Mouse (Mus musculus) lung, embryonic 16.5 days (tissue): ENCODE data around the gene Gm43191. TPM values are rescaled to one million over a fixed set of nuclear protein-coding genes. Genes with fewer than 3 reads are reported as not detected.

Experiments
- ATAC-seq: fragments of 200-750 bp; cut with Nextera tagmentation; 2 replicates; pipeline ENCODE4 v1.8.0; 2017; ENCODE audit warnings: low read depth, mild to moderate bottlenecking, moderate library complexity
- H3K27ac ChIP-seq: fragments of 300-500 bp; sonication (generic); 2 replicates; pipeline ENCODE4 v1.5.1; 2014; ENCODE audit warnings: mild to moderate bottlenecking, control low read depth, low read length
- H3K27me3 ChIP-seq: fragments of 300-500 bp; sonication (generic); 2 replicates; pipeline ENCODE4 v1.6.1; 2014; ENCODE audit warnings: low read depth, low read length, mixed read lengths; ENCODE audit not compliant: control insufficient read depth, insufficient read depth
- H3K36me3 ChIP-seq: fragments of 300-500 bp; sonication (generic); 2 replicates; pipeline ENCODE4 v1.6.1; 2014; ENCODE audit warnings: low read length; ENCODE audit not compliant: control insufficient read depth, insufficient read depth
- H3K4me1 ChIP-seq: fragments of 300-500 bp; sonication (generic); replicated peaks from 2 replicates; pipeline ENCODE4 v1.6.1; 2014; ENCODE audit warnings: low read length, mixed read lengths; ENCODE audit not compliant: control insufficient read depth, insufficient read depth
- H3K4me2 ChIP-seq: fragments of 300-500 bp; sonication (generic); 2 replicates; pipeline ENCODE4 v1.6.1; 2014; ENCODE audit warnings: low read depth, low read length, control low read depth
- H3K4me3 ChIP-seq: fragments of 300-500 bp; sonication (generic); 2 replicates; pipeline ENCODE4 v1.5.1; 2014; ENCODE audit warnings: mild to moderate bottlenecking, low read length, control low read depth
- H3K9ac ChIP-seq: fragments of 300-500 bp; sonication (generic); 2 replicates; pipeline ENCODE4 v1.6.1; 2014; ENCODE audit warnings: low read length, control low read depth
- H3K9me3 ChIP-seq: fragments of 300-500 bp; sonication (generic); 2 replicates; pipeline ENCODE4 v1.6.1; 2016; ENCODE audit warnings: low read length; ENCODE audit not compliant: control insufficient read depth
- WGBS: fragments of 180-500 bp; shearing (Covaris S2); extraction: QIAGEN DNeasy Blood & Tissue Kit; methylation state at CpG from one replicate; pipeline ENCODE4 v1.1.7; 2014; 5-methylcytosine and 5-hydroxymethylcytosine counted together
- polyA plus RNA-seq: library from polyadenylated mRNA; unstranded; fragments of >200 nt; fragmentation: Nextera tagmentation; extraction: Ambion mirVana; gene quantifications from 2 replicates; pipeline ENCODE4 v1.2.1, GENCODE M21; 2015

Gene Gm43191
- polyA plus RNA-seq, 1 experiment from 2014 or later: not detected

DNA sequence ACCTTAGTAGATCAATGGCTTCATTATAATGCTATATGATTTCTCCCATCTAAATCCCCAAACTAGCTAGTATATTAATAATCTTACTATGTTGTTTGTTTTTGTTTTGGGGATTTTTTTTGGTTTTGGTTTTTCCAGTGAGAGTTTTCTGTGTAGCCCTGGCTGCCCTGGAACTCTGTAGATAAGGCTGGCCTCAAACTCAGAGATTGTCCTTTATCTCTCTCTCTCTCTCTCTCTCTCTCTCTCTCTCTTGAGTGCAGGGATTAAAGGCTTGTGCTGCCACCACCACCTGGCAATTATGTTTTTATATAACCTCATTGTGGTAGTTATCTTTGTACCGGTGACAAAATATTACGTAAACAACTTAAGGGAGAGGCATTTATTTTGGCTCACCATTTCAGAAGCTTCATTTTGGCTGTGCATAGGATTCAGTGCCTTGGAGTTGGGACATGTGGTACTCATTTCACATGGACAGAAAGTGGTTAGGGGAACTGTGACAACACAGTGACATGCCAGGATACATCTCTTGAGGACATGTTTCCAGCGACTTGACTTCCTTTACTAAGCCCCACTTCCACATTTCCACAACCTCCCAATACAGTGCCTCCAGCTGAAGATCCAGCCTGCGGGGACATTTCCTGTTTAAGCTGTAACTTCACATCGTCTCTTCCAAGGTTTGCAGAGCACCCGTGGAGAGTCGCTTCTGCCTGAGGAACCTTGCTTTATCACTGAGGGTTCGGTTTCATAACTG lies 65.6 kb downstream of the Gm43191 start:
- Histone ChIP-seq H3K4me3 (no peak overlapping the region), H3K4me1 (no peaks in the 10 kb centered on the region; the same call in 1 of the 2 replicates), H3K9me3 (no peaks in the 10 kb centered on the region), H3K27ac (no peak overlapping the region), H3K4me2 (no peak overlapping the region), H3K36me3 (peaks cover 14% of the 10 kb centered on the region), H3K9ac (no peak overlapping the region), H3K27me3 (no peaks in the 10 kb centered on the region)
- ATAC-seq: no peak
- WGBS: 78% methylated on average over 8 of the region's 8 CpGs

DNA sequence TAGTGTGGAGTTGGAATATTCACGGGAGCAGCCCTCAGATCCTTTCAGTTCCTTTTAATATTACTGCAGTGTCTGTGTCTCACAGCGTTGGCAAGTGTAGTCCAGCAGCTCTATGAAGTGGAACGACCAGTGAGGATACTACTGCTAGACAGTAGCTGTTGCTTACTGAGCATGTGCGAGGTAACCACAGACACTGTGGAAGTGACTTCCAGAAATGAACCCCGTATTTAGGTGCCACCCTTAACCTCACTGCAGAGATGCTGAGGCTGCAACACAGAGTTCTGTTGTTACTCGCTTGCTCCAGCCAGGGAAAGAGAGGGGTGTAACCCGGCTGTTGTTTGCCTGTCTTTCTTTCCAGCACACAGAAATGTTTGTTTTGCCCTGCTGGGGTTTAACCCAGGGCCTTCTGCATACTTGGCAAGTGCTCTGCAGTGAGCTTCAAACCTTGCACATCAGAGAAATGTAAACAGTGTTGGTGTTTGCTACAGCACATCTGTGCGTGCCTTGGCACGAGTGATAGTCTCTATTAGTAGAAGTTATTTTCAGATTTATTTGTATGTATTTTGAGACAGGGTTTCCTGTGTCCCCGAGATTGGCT lies 66.7 kb downstream of the Gm43191 start, which contains the start of gene Trmt13:
Trmt13 (minus strand) TSS at position 293 of the 598 bp plus-strand sequence.
- no peaks in the 10 kb centered on the region; the same call in 1 of the 2 replicates for H3K4me1 ChIP-seq
- H3K27ac ChIP-seq: 0 out of 2 replicates have a peak within 1 kb of the TSS, but pooled peaks have one; percentile 44
- WGBS: 48% methylated on average over 10 of the region's 10 CpGs
- H3K36me3 ChIP-seq: peaks cover 17% of the 10 kb centered on the region
- peak; percentile 52 for ATAC-seq
- no peaks in the 10 kb centered on the region for H3K9me3 ChIP-seq
- no peak within 1 kb of the TSS for H3K9ac ChIP-seq
- no peak within 1 kb of the TSS for H3K4me3 ChIP-seq
- H3K4me2 ChIP-seq: no peak within 1 kb of the TSS
- no peaks in the 10 kb centered on the region for H3K27me3 ChIP-seq

GRCm38 (mm10) chr3:116604570-116604969 lies 76.5 kb downstream of the Gm43191 start:
- Histone ChIP-seq H3K4me3 (no peak overlapping the region), H3K9me3 (no peaks in the 10 kb centered on the region), H3K4me2 (no peak overlapping the region), H3K27me3 (no peaks in the 10 kb centered on the region), H3K36me3 (peaks cover 6% of the 10 kb centered on the region; the same call in 1 of the 2 replicates), H3K27ac (no peak overlapping the region), H3K9ac (no peak overlapping the region), H3K4me1 (no peaks in the 10 kb centered on the region)
- 84% methylated on average over 9 of the region's 9 CpGs for WGBS
- ATAC-seq: no peak

DNA sequence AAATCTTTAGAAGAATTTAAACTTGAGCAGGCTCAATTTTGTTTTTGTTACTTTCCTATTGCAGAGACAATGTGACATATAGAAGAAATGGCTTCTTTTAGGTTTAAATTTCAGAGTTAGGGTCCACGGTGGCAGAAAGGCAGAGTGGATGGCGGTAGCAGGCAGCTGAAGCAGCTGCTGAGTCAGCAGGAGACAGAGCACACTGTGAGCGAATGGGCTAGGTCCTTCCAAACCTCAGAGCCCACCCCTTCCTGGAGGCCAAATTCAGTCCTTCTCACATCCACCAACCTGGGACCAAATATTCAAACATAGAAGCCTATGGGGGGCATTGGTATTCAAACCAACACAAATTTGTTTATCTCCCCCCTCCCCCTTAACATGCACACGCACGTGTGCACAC lies 79.3 kb downstream of the Gm43191 start:
- Histone ChIP-seq H3K4me3 (no peak overlapping the region), H3K27ac (no peak overlapping the region), H3K36me3 (0 out of 2 replicates have a peak, but pooled peaks cover 2% of the 10 kb centered on the region), H3K4me2 (no peak overlapping the region), H3K4me1 (no peaks in the 10 kb centered on the region), H3K27me3 (no peaks in the 10 kb centered on the region), H3K9me3 (no peaks in the 10 kb centered on the region), H3K9ac (no peak overlapping the region)
- 90% methylated on average over 5 of the region's 5 CpGs for WGBS
- no peak for ATAC-seq

- Histone ChIP-seq H3K36me3 (0 out of 2 replicates have a peak, but pooled peaks cover 1% of the 10 kb centered on the region), H3K9me3 (no peaks in the 10 kb centered on the region), H3K27me3 (no peaks in the 10 kb centered on the region), H3K4me1 (peaks cover 1% of the 10 kb centered on the region; the same call in 1 of the 2 replicates), H3K27ac (no peak overlapping the region), H3K4me2 (no peak overlapping the region), H3K9ac (no peak overlapping the region), H3K4me3 (no peak overlapping the region)
- WGBS: 79% methylated on average over 5 of the region's 5 CpGs
- ATAC-seq: no peak
These were observed 80.1 kb downstream of the Gm43191 start for GRCm38 (mm10) chr3:116601005-116601404.

GRCm38 (mm10) chr3:116599705-116600104 lies 81.4 kb downstream of the Gm43191 start:
- no peak overlapping the region for H3K27ac ChIP-seq
- peaks cover 2% of the 10 kb centered on the region; the same call in 1 of the 2 replicates for H3K4me1 ChIP-seq
- ATAC-seq: no peak
- no peaks in the 10 kb centered on the region for H3K9me3 ChIP-seq
- no peak overlapping the region for H3K4me3 ChIP-seq
- H3K9ac ChIP-seq: no peak overlapping the region
- no peaks in the 10 kb centered on the region for H3K36me3 ChIP-seq
- no peaks in the 10 kb centered on the region for H3K27me3 ChIP-seq
- no peak overlapping the region for H3K4me2 ChIP-seq
- 75% methylated on average over 2 of the region's 2 CpGs for WGBS

DNA sequence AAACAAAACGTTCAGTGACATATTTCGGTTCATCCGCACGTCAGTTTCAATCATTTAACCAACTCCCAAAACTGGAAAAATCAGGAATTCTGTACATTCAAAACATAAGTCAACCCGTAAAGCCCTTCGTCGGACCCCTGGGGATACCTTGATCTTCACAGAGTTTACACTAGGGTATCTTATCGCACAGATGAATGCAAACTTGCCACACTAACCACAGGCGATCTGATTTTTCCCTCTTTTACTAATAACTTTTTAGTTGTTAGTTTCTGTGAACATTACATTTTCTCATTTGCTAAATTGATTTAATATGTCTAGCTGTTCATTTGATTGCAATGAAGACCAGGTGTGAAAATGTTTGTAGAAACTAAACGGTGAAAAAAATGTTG lies 85.5 kb downstream of the Gm43191 start:
- Histone ChIP-seq H3K36me3 (peaks cover 6% of the 10 kb centered on the region), H3K4me2 (peak overlapping the region; percentile 54), H3K9ac (peak overlapping the region; percentile 89), H3K27me3 (no peaks in the 10 kb centered on the region), H3K27ac (no peak overlapping the region), H3K9me3 (no peaks in the 10 kb centered on the region), H3K4me1 (peaks cover 5% of the 10 kb centered on the region; the same call in 1 of the 2 replicates), H3K4me3 (peak overlapping the region; percentile 92)
- ATAC-seq: no peak
- WGBS: 6% methylated on average over 10 of the region's 10 CpGs

DNA sequence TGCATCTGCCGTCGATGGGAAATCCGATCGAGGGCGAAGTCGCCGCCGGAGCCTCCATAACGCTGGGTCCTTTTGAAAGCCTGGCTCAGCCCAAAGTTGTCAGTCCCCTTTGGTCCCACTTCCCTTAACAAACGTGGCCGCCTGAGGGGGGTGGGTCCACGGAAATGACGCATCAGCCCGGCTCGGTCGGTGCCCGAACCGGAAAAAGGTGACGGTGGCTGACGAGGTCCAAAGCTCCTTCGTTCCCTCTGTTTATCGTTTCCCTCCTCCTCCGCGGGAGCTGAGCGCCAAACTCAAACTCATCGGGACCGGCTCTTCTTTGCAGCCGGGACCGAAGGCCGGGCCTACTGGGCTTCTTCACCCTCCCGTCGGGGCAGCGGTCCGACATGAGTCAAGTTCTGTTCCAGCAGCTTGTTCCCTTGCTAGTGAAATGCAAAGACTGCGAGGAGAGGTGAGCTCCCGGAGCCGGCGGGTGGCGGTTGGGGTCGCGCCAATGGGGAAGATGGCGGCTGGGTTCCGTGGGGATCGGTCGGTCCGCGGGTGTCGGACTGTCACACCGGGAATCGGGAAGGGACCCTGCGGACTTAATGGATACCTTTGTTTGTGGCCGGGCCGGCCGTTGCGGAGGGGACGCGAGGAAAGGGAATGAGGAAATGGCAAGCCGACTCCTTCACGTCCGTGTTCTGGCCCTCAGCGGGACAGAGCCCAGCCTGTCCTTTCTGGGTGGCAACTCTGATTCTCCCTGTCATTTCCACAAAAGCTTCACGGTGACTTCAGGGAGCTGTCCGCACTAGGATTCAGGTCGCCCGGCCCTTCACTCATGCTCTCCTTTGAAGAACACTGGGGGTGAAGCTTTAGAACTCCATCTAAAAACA lies 86.1 kb downstream of the Gm43191 start, which contains the start of gene Sass6:
Sass6 (plus strand) TSS at position 255 of the 875 bp plus-strand sequence.
- Histone ChIP-seq H3K9me3 (no peaks in the 10 kb centered on the region), H3K4me3 (peak within 1 kb of the TSS; percentile 92), H3K4me1 (peaks cover 5% of the 10 kb centered on the region; the same call in 1 of the 2 replicates), H3K27me3 (no peaks in the 10 kb centered on the region), H3K27ac (peak within 1 kb of the TSS; percentile 70), H3K9ac (peak within 1 kb of the TSS; percentile 89), H3K4me2 (peak within 1 kb of the TSS; percentile 54), H3K36me3 (peaks cover 10% of the 10 kb centered on the region)
- ATAC-seq: peak; percentile 98
- under 1% methylated on average over 65 of the region's 65 CpGs for WGBS
